Mouse (Mus musculus) liver, embryonic 18 days (tissue): ENCODE results near the gene Rbm25. TPM values are rescaled to one million over a fixed set of nuclear protein-coding genes. Genes with fewer than 3 reads are reported as not detected.

Experiments used
- polyA plus RNA-seq: library from polyadenylated mRNA; depleted of rRNA; stranded (reverse); fragments of >200 nt; gene quantifications from 2 replicates; pipeline ENCODE4 v1.2.3, GENCODE M21; 2012; rRNA removed

Rbm25 gene
- polyA plus RNA-seq, result 45.3 and 53.6 TPM in 2 replicates

GRCm38 (mm10) chr12:83630936-83631335, at the start of gene Rbm25:
Rbm25 (plus strand) TSS chr12:83631236.

GRCm38 (mm10) chr12:83597025-83597501, 34.0 kb upstream of the Rbm25 start, which contains the start of gene Zfyve1:
Zfyve1 (minus strand) TSS chr12:83597222.

GRCm38 (mm10) chr12:83687934-83688315, 56.9 kb downstream of the Rbm25 start, which contains the start of gene Psen1:
Psen1 (plus strand) TSS chr12:83688152.

Other genes with a start within 250 kb of the Rbm25 start
- 3.1 and 3.7 TPM in 2 replicates for gene Dpf3, start 143.5 kb upstream of the Rbm25 start, polyA plus RNA-seq
- gene Dcaf4, start 110.8 kb upstream of the Rbm25 start, polyA plus RNA-seq, result 16.7 and 23.8 TPM in 2 replicates
- 12.0 and 12.8 TPM in 2 replicates for gene Zfyve1, start 34.0 kb upstream of the Rbm25 start, polyA plus RNA-seq
- gene Psen1, start 56.9 kb downstream of the Rbm25 start, polyA plus RNA-seq, result 8.6 and 8.7 TPM in 2 replicates
- 3.3 and 3.9 TPM in 2 replicates for gene Papln, start 132.4 kb downstream of the Rbm25 start, polyA plus RNA-seq